16 mouse cellular contexts compared by ENCODE assay signal in genomic region chr1:12288521-12288920, GRCm38 (mm10).
"Had no signal": no experiment of that assay in that cellular context is flagged by ENCODE, and none has a peak within 500 bp of the region (broad histone marks: within the 10 kb centered on the region; RNA-seq: fewer than 3 reads in every experiment).

No protein-coding gene starts in this region.

- H3K27ac ChIP-seq: neural tube, embryonic 13.5 days; neural tube, embryonic 15.5 days; stomach, embryonic 15.5 days; stomach, postnatal 0 days had no signal

- H3K27me3 ChIP-seq: neural tube, embryonic 13.5 days; neural tube, embryonic 15.5 days; stomach, embryonic 15.5 days had no signal

- DNase-seq: retina, postnatal 1 day; right cerebral cortex, adult 18-20 months; right cerebral cortex, postnatal 14 days; right cerebral cortex, postnatal 25 days; right cerebral cortex, postnatal 4 days; spleen, adult 18-20 months; thymus, adult 18-20 months; thymus, adult 2 months; thymus, postnatal 14 days; thymus, postnatal 25 days; thymus, postnatal 36 days; thymus, postnatal 4 days had no signal

- H3K9ac ChIP-seq: neural tube, embryonic 13.5 days; neural tube, embryonic 15.5 days; stomach, embryonic 15.5 days had no signal

- H3K4me2 ChIP-seq: neural tube, embryonic 13.5 days; neural tube, embryonic 15.5 days; stomach, embryonic 15.5 days had no signal

- H3K9me3 ChIP-seq: neural tube, embryonic 13.5 days; neural tube, embryonic 15.5 days; stomach, embryonic 15.5 days had no signal

- H3K4me3 ChIP-seq: neural tube, embryonic 13.5 days; neural tube, embryonic 15.5 days; stomach, embryonic 15.5 days had no signal

- H3K4me1 ChIP-seq: neural tube, embryonic 13.5 days; neural tube, embryonic 15.5 days; stomach, embryonic 15.5 days had no signal

- H3K36me3 ChIP-seq: neural tube, embryonic 13.5 days; neural tube, embryonic 15.5 days; stomach, embryonic 15.5 days had no signal
